Mouse (Mus musculus): ENCODE results near the gene Mrpl40. TPM values are rescaled to one million over a fixed set of nuclear protein-coding genes. Genes with fewer than 3 reads are reported as not detected.
"Not testable (repeated sequence)": the region's sequence is repeated elsewhere in the genome, so short reads cannot be mapped to it uniquely, and the experiment has no call there.

The Mrpl40 gene
- total and polyA plus RNA-seq, 2 experiments from 2014 or later, result 35.8 to 75.8 TPM

GRCm38 (mm10) chr16:18884044-18884443, 7.4 kb upstream of the Mrpl40 start:
- ATAC-seq (no peak), DNase-seq (no peak)
- H3K9me3 ChIP-seq (ENCODE audit: low read length), result no peaks in the 10 kb centered on the region
- no peak overlapping the region for H3K4me2 ChIP-seq (ENCODE audit: low read depth)
- H3K9ac ChIP-seq, result no peak overlapping the region
- H3K27me3 ChIP-seq (ENCODE audit: insufficient read depth, low read length), result no peaks in the 10 kb centered on the region
- H3K4me1 ChIP-seq (ENCODE audit: insufficient read depth), result no peaks in the 10 kb centered on the region; the same call in 1 of the 2 replicates
- H3K4me3 ChIP-seq (ENCODE audit: low read depth, low read length), result no peak overlapping the region
- TF ChIP-seq CTCF (IDR thresholded peaks at IDR 0.05; ENCODE audit: low read depth), result no peak
- 0 out of 2 replicates have a peak, but pooled peaks cover 7% of the 10 kb centered on the region for H3K36me3 ChIP-seq (ENCODE audit: insufficient read depth)
- H3K27ac ChIP-seq (ENCODE audit: low read depth, low read length), result no peak overlapping the region

GRCm38 (mm10) chr16:18878091-18878720, 1.5 kb upstream of the Mrpl40 start:
- Histone ChIP-seq H3K36me3 (ENCODE audit: insufficient read depth) (peaks cover 8% of the 10 kb centered on the region; the same call in 1 of the 2 replicates), H3K4me1 (ENCODE audit: insufficient read depth) (no peaks in the 10 kb centered on the region; the same call in 1 of the 2 replicates), H3K27ac (ENCODE audit: low read depth, low read length) (peak overlapping the region; percentile 98), H3K9me3 (ENCODE audit: low read length) (no peaks in the 10 kb centered on the region), H3K9ac (peak overlapping the region; percentile 91), H3K4me2 (ENCODE audit: low read depth) (peak overlapping the region; percentile 75), H3K4me3 (ENCODE audit: low read depth, low read length) (peak overlapping the region; percentile 96), H3K27me3 (ENCODE audit: insufficient read depth, low read length) (no peaks in the 10 kb centered on the region)
- 21% methylated on average over 20 of the region's 20 CpGs for WGBS
- peak; percentile 76 for DNase-seq
- TF ChIP-seq CTCF (IDR thresholded peaks at IDR 0.05; ENCODE audit: low read depth), result no peak; the same call in 1 of the 2 replicates
- ATAC-seq, result peak; percentile 5

GRCm38 (mm10) chr16:18877386-18878090, 876 bp upstream of the Mrpl40 start:
- Histone ChIP-seq H3K4me2 (ENCODE audit: low read depth) (peak overlapping the region; percentile 75), H3K27me3 (ENCODE audit: insufficient read depth, low read length) (no peaks in the 10 kb centered on the region), H3K4me1 (ENCODE audit: insufficient read depth) (no peaks in the 10 kb centered on the region; the same call in 1 of the 2 replicates), H3K36me3 (ENCODE audit: insufficient read depth) (peaks cover 14% of the 10 kb centered on the region), H3K4me3 (ENCODE audit: low read depth, low read length) (peak overlapping the region; percentile 96), H3K27ac (ENCODE audit: low read depth, low read length) (peak overlapping the region; percentile 98), H3K9me3 (ENCODE audit: low read length) (no peaks in the 10 kb centered on the region), H3K9ac (peak overlapping the region; percentile 91)
- DNase-seq (no peak), ATAC-seq (peak; percentile 28)
- TF ChIP-seq CTCF (IDR thresholded peaks at IDR 0.05; ENCODE audit: low read depth), result peak; percentile 68
- WGBS, result under 1% methylated on average over 41 of the region's 43 CpGs

- no peak for TF ChIP-seq CTCF (IDR thresholded peaks at IDR 0.05; ENCODE audit: low read depth)
- H3K9me3 ChIP-seq (ENCODE audit: low read length), result no peaks in the 10 kb centered on the region
- H3K27me3 ChIP-seq (ENCODE audit: insufficient read depth, low read length), result no peaks in the 10 kb centered on the region
- H3K4me2 ChIP-seq (ENCODE audit: low read depth), result peak overlapping the region; percentile 75
- peak overlapping the region; percentile 91 for H3K9ac ChIP-seq
- ATAC-seq (no peak), DNase-seq (no peak)
- no peaks in the 10 kb centered on the region; the same call in 1 of the 2 replicates for H3K4me1 ChIP-seq (ENCODE audit: insufficient read depth)
- peak overlapping the region; percentile 98 for H3K27ac ChIP-seq (ENCODE audit: low read depth, low read length)
- H3K36me3 ChIP-seq (ENCODE audit: insufficient read depth), result peaks cover 28% of the 10 kb centered on the region
- H3K4me3 ChIP-seq (ENCODE audit: low read depth, low read length), result peak overlapping the region; percentile 96
- WGBS, result under 1% methylated on average over 17 of the region's 17 CpGs
Measured at GRCm38 (mm10) chr16:18876091-18876441, 596 bp downstream of the Mrpl40 start.

- WGBS, result 97% methylated on average over 1 of the region's 1 CpGs
- H3K9ac ChIP-seq; ATAC-seq; H3K9me3 ChIP-seq (ENCODE audit: low read length); H3K27me3 ChIP-seq (ENCODE audit: insufficient read depth, low read length); H3K4me1 ChIP-seq (ENCODE audit: insufficient read depth); H3K4me2 ChIP-seq (ENCODE audit: low read depth); H3K4me3 ChIP-seq (ENCODE audit: low read depth, low read length); H3K27ac ChIP-seq (ENCODE audit: low read depth, low read length); DNase-seq: not testable (repeated sequence)
- H3K36me3 ChIP-seq (ENCODE audit: insufficient read depth), result peaks cover 29% of the 10 kb centered on the region
Measured at GRCm38 (mm10) chr16:18870495-18870894, 6.2 kb downstream of the Mrpl40 start.

GRCm38 (mm10) chr16:18860186-18860585, 16.5 kb downstream of the Mrpl40 start:
- H3K9ac ChIP-seq, result no peak overlapping the region
- no peak overlapping the region for H3K4me2 ChIP-seq (ENCODE audit: low read depth)
- H3K27ac ChIP-seq (ENCODE audit: low read depth, low read length), result no peak overlapping the region
- no peak overlapping the region for H3K4me3 ChIP-seq (ENCODE audit: low read depth, low read length)
- TF ChIP-seq CTCF (IDR thresholded peaks at IDR 0.05; ENCODE audit: low read depth), result no peak
- no peaks in the 10 kb centered on the region for H3K27me3 ChIP-seq (ENCODE audit: insufficient read depth, low read length)
- WGBS, result 59% methylated on average over 1 of the region's 1 CpGs
- H3K4me1 ChIP-seq (ENCODE audit: insufficient read depth), result no peaks in the 10 kb centered on the region
- ATAC-seq, result 0 out of 2 replicates have a peak, but pooled peaks have one; percentile 12
- no peak for DNase-seq
- H3K36me3 ChIP-seq (ENCODE audit: insufficient read depth), result no peaks in the 10 kb centered on the region
- H3K9me3 ChIP-seq (ENCODE audit: low read length), result no peaks in the 10 kb centered on the region

- Histone ChIP-seq H3K27me3 (ENCODE audit: insufficient read depth, low read length) (no peaks in the 10 kb centered on the region), H3K4me1 (ENCODE audit: insufficient read depth) (no peaks in the 10 kb centered on the region), H3K27ac (ENCODE audit: low read depth, low read length) (no peak overlapping the region), H3K36me3 (ENCODE audit: insufficient read depth) (no peaks in the 10 kb centered on the region), H3K4me2 (ENCODE audit: low read depth) (no peak overlapping the region), H3K4me3 (ENCODE audit: low read depth, low read length) (no peak overlapping the region), H3K9ac (no peak overlapping the region), H3K9me3 (ENCODE audit: low read length) (no peaks in the 10 kb centered on the region)
- ATAC-seq (peak; percentile 83), DNase-seq (peak; percentile 73)
- TF ChIP-seq CTCF (IDR thresholded peaks at IDR 0.05; ENCODE audit: low read depth), result peak; percentile 65
Measured at GRCm38 (mm10) chr16:18858551-18858950, 18.1 kb downstream of the Mrpl40 start.

- not testable (repeated sequence) for ATAC-seq; H3K4me3 ChIP-seq (ENCODE audit: low read depth, low read length); H3K27ac ChIP-seq (ENCODE audit: low read depth, low read length); H3K9ac ChIP-seq; H3K4me2 ChIP-seq (ENCODE audit: low read depth); H3K27me3 ChIP-seq (ENCODE audit: insufficient read depth, low read length); DNase-seq; H3K4me1 ChIP-seq (ENCODE audit: insufficient read depth); H3K9me3 ChIP-seq (ENCODE audit: low read length); H3K36me3 ChIP-seq (ENCODE audit: insufficient read depth)
- 88% methylated on average over 16 of the region's 17 CpGs for WGBS
Measured at GRCm38 (mm10) chr16:18849521-18850190, 27.0 kb downstream of the Mrpl40 start.
